Comparison of ENCODE assay signal across 9 mouse cellular contexts in genomic region chr2:3816142-3816609, GRCm38 (mm10).
DNase-seq lines count a peak whose midpoint lies in the region; ATAC-seq and TF ChIP-seq lines count a peak whose summit lies in the region.
"Had no signal": no experiment of that assay in that cellular context is flagged by ENCODE, and none has a peak within 500 bp of the region (broad histone marks: within the 10 kb centered on the region; RNA-seq: fewer than 3 reads in every experiment).

No protein-coding gene starts in this region.

- no peak overlapping the region for H3K4me2 ChIP-seq in intestine, postnatal 0 days (replicated peaks; ENCODE audit: low read depth)
- no peak overlapping the region for H3K4me2 ChIP-seq in intestine, embryonic 16.5 days (ENCODE audit: low read depth, low read length)
- H3K4me2 ChIP-seq in embryonic facial prominence, embryonic 15.5 days (replicated peaks): no peak overlapping the region
- no peak overlapping the region for H3K4me2 ChIP-seq in hindbrain, postnatal 0 days (ENCODE audit: low read depth, low read length)

- peak; percentile 46 to 70 for DNase-seq in adrenal gland, postnatal 36 days
- DNase-seq in hindbrain, postnatal 0 days (ENCODE audit: low spot score): peak; percentile 91
- peak; percentile 80 to 90 for DNase-seq in left cerebral cortex, postnatal 14 days (ENCODE audit: low spot score in 2 of 2)
- peak; percentile 69 for DNase-seq in right cerebral cortex, postnatal 25 days
- DNase-seq in spleen, adult 18-20 months: no peak

- no peaks in the 10 kb centered on the region for H3K36me3 ChIP-seq in intestine, postnatal 0 days (ENCODE audit: control insufficient read depth, insufficient read depth)
- no peaks in the 10 kb centered on the region for H3K36me3 ChIP-seq in intestine, embryonic 16.5 days (ENCODE audit: control insufficient read depth, insufficient read depth, low read length)
- no peaks in the 10 kb centered on the region for H3K36me3 ChIP-seq in embryonic facial prominence, embryonic 15.5 days
- H3K36me3 ChIP-seq in hindbrain, postnatal 0 days (ENCODE audit: insufficient read depth, low read length): no peaks in the 10 kb centered on the region

- 76% methylated on average over 6 of the region's 6 CpGs for WGBS in intestine, postnatal 0 days
- WGBS in intestine, embryonic 16.5 days: 71% methylated on average over 6 of the region's 6 CpGs
- WGBS in embryonic facial prominence, embryonic 15.5 days: 38% methylated on average over 6 of the region's 6 CpGs
- 36% methylated on average over 6 of the region's 6 CpGs for WGBS in hindbrain, postnatal 0 days

- H3K4me3 ChIP-seq in intestine, postnatal 0 days (ENCODE audit: low read depth, low read length): no peak overlapping the region
- no peak overlapping the region for H3K4me3 ChIP-seq in intestine, embryonic 16.5 days (ENCODE audit: low read length)
- no peak overlapping the region for H3K4me3 ChIP-seq in embryonic facial prominence, embryonic 15.5 days (replicated peaks)
- no peak overlapping the region for H3K4me3 ChIP-seq in hindbrain, postnatal 0 days (ENCODE audit: low read length)

- H3K9me3 ChIP-seq in intestine, postnatal 0 days (ENCODE audit: control insufficient read depth): no peaks in the 10 kb centered on the region
- no peaks in the 10 kb centered on the region for H3K9me3 ChIP-seq in intestine, embryonic 16.5 days (ENCODE audit: control insufficient read depth, low read length)
- H3K9me3 ChIP-seq in embryonic facial prominence, embryonic 15.5 days (replicated peaks): no peaks in the 10 kb centered on the region
- no peaks in the 10 kb centered on the region for H3K9me3 ChIP-seq in hindbrain, postnatal 0 days (ENCODE audit: low read length)

- peak; percentile 49 for TF ChIP-seq CTCF in intestine, postnatal 0 days (IDR thresholded peaks at IDR 0.05; ENCODE audit: low read depth)
- peak; percentile 65 for TF ChIP-seq CTCF in hindbrain, postnatal 0 days (IDR thresholded peaks at IDR 0.05; ENCODE audit: low read depth)

- no peaks in the 10 kb centered on the region for H3K4me1 ChIP-seq in intestine, postnatal 0 days (replicated peaks; ENCODE audit: control insufficient read depth, insufficient read depth, low read length)
- no peaks in the 10 kb centered on the region for H3K4me1 ChIP-seq in intestine, embryonic 16.5 days (ENCODE audit: control insufficient read depth, insufficient read depth, low read length)
- H3K4me1 ChIP-seq in embryonic facial prominence, embryonic 15.5 days: peaks cover 5% of the 10 kb centered on the region; the same call in 1 of the 2 replicates
- H3K4me1 ChIP-seq in hindbrain, postnatal 0 days (ENCODE audit: insufficient read depth, low read length): no peaks in the 10 kb centered on the region

- no peak for ATAC-seq in intestine, postnatal 0 days
- ATAC-seq in intestine, embryonic 16.5 days: no peak
- ATAC-seq in embryonic facial prominence, embryonic 15.5 days (ENCODE audit: insufficient number of reproducible peaks, low FRiP score, low TSS enrichment, low read depth): peak; percentile 67
- peak; percentile 85 for ATAC-seq in hindbrain, postnatal 0 days

- H3K27ac ChIP-seq in intestine, postnatal 0 days (ENCODE audit: low read depth, low read length): no peak overlapping the region
- no peak overlapping the region for H3K27ac ChIP-seq in intestine, embryonic 16.5 days (ENCODE audit: low read length)
- peak overlapping the region; percentile 39; the same call in 1 of the 2 replicates for H3K27ac ChIP-seq in embryonic facial prominence, embryonic 15.5 days (replicated peaks)
- peak overlapping the region; percentile 62 for H3K27ac ChIP-seq in hindbrain, postnatal 0 days
- H3K27ac ChIP-seq: liver, embryonic 14.5 days had no signal

- no peak overlapping the region for H3K9ac ChIP-seq in intestine, postnatal 0 days (ENCODE audit: low read depth, low read length)
- H3K9ac ChIP-seq in intestine, embryonic 16.5 days (ENCODE audit: low read depth, low read length): no peak overlapping the region
- no peak overlapping the region for H3K9ac ChIP-seq in embryonic facial prominence, embryonic 15.5 days
- no peak overlapping the region for H3K9ac ChIP-seq in hindbrain, postnatal 0 days (replicated peaks; ENCODE audit: low read length)
- H3K9ac ChIP-seq: liver, embryonic 14.5 days had no signal

- intact Hi-C loops in left cerebral cortex, postnatal 14 days (cut with DNase I): loop anchor here (5.0 to 10.0 kb wide), 3 partner anchors 206 to 676 kb away; no protein-coding TSS in a partner anchor

- H3K27me3 ChIP-seq in intestine, postnatal 0 days (replicated peaks; ENCODE audit: control insufficient read depth, insufficient read depth, low read length): no peaks in the 10 kb centered on the region
- no peaks in the 10 kb centered on the region for H3K27me3 ChIP-seq in intestine, embryonic 16.5 days (replicated peaks; ENCODE audit: control insufficient read depth, insufficient read depth, low read length)
- no peaks in the 10 kb centered on the region for H3K27me3 ChIP-seq in embryonic facial prominence, embryonic 15.5 days
- H3K27me3 ChIP-seq in hindbrain, postnatal 0 days (ENCODE audit: insufficient read depth, low read length): no peaks in the 10 kb centered on the region

Comparison
In these comparisons a context has a peak if more than half of its experiments do, and no peak if none do; other contexts are left out.
1. ATAC-seq: peak in embryonic facial prominence, embryonic 15.5 days (single experiment) and hindbrain, postnatal 0 days (single experiment); none in intestine, postnatal 0 days (single experiment) and intestine, embryonic 16.5 days (single experiment).
2. H3K27ac ChIP-seq: peak in embryonic facial prominence, embryonic 15.5 days (single experiment) and hindbrain, postnatal 0 days (single experiment); none in intestine, postnatal 0 days (single experiment) and intestine, embryonic 16.5 days (single experiment).
3. DNase-seq: peak in adrenal gland, postnatal 36 days (2 of 2), hindbrain, postnatal 0 days (single experiment), left cerebral cortex, postnatal 14 days (2 of 2) and right cerebral cortex, postnatal 25 days (single experiment); none in spleen, adult 18-20 months (0 of 2).